Mouse (Mus musculus) liver, embryonic 16.5 days (tissue): Measurements from ENCODE around the gene Map1b. TPM values are rescaled to one million over a fixed set of nuclear protein-coding genes. Genes with fewer than 3 reads are reported as not detected.

Source experiments
- ATAC-seq: fragments of 200-750 bp; cut with Nextera tagmentation; 2 replicates; pipeline ENCODE4 v1.8.0; 2017; ENCODE audit warnings: low read depth, mild to moderate bottlenecking, moderate number of reproducible peaks, moderate library complexity
- H3K27ac ChIP-seq: fragments of 300-500 bp; sonication (generic); 2 replicates; pipeline ENCODE4 v1.5.1; 2014; ENCODE audit warnings: mild to moderate bottlenecking, low read length
- H3K27me3 ChIP-seq: fragments of 300-500 bp; sonication (generic); 2 replicates; pipeline ENCODE4 v1.6.1; 2014; ENCODE audit warnings: low read depth, low read length, mixed read lengths; ENCODE audit not compliant: control insufficient read depth, insufficient read depth
- H3K36me3 ChIP-seq: fragments of 300-500 bp; sonication (generic); 2 replicates; pipeline ENCODE4 v1.6.1; 2014; ENCODE audit warnings: mild to moderate bottlenecking; ENCODE audit not compliant: control insufficient read depth, insufficient read depth
- H3K4me1 ChIP-seq: fragments of 300-500 bp; sonication (generic); 2 replicates; pipeline ENCODE4 v1.6.1; 2014; ENCODE audit warnings: low read depth, low read length, mixed read lengths; ENCODE audit not compliant: control insufficient read depth
- H3K4me2 ChIP-seq: fragments of 300-500 bp; sonication (generic); 2 replicates; pipeline ENCODE4 v1.6.1; 2014; ENCODE audit warnings: low read depth, low read length, mixed read lengths
- H3K4me3 ChIP-seq: fragments of 300-500 bp; sonication (generic); 2 replicates; pipeline ENCODE4 v1.5.1; 2014; ENCODE audit warnings: low read depth, mild to moderate bottlenecking, low read length
- H3K9ac ChIP-seq: fragments of 300-500 bp; sonication (generic); 2 replicates; pipeline ENCODE4 v1.6.1; 2014; ENCODE audit warnings: low read depth, low read length
- H3K9me3 ChIP-seq: fragments of 300-500 bp; sonication (generic); replicated peaks from 2 replicates; pipeline ENCODE4 v1.6.1; 2016; ENCODE audit warnings: low read length; ENCODE audit not compliant: control insufficient read depth
- WGBS: fragments of 180-500 bp; shearing (Covaris S2); extraction: QIAGEN DNeasy Blood & Tissue Kit; methylation state at CpG from one replicate; pipeline ENCODE4 v1.1.7; 2014; ENCODE audit not compliant: insufficient replicate concordance; 5-methylcytosine and 5-hydroxymethylcytosine counted together
- polyA plus RNA-seq: library from polyadenylated mRNA; unstranded; fragments of >200 nt; fragmentation: Nextera tagmentation; extraction: Ambion mirVana; gene quantifications from 2 replicates; pipeline ENCODE4 v1.2.1, GENCODE M21; 2015

Map1b gene
- polyA plus RNA-seq, 1 experiment from 2014 or later, result 2.9 TPM

GRCm38 (mm10) chr13:99500609-99501008, 15.7 kb downstream of the Map1b start:
- Histone ChIP-seq H3K36me3 (no peaks in the 10 kb centered on the region), H3K9me3 (no peaks in the 10 kb centered on the region)

GRCm38 (mm10) chr13:99499764-99500163, 16.6 kb downstream of the Map1b start:
- ATAC-seq, result no peak
- Histone ChIP-seq H3K36me3 (no peaks in the 10 kb centered on the region), H3K27me3 (no peaks in the 10 kb centered on the region), H3K4me2 (no peak overlapping the region), H3K4me3 (no peak overlapping the region), H3K27ac (no peak overlapping the region), H3K9ac (no peak overlapping the region), H3K4me1 (no peaks in the 10 kb centered on the region), H3K9me3 (no peaks in the 10 kb centered on the region)
- WGBS, result 69% methylated on average over 9 of the region's 9 CpGs

More at GRCm38 (mm10) chr13:99500609-99501008, 15.7 kb downstream of the Map1b start:
- no peak overlapping the region for H3K27ac ChIP-seq
- H3K9ac ChIP-seq, result no peak overlapping the region
- H3K4me1 ChIP-seq, result no peaks in the 10 kb centered on the region
- no peak overlapping the region for H3K4me3 ChIP-seq
- no peak for ATAC-seq
- H3K27me3 ChIP-seq, result no peaks in the 10 kb centered on the region
- no peak overlapping the region for H3K4me2 ChIP-seq
- WGBS, result 57% methylated on average over 3 of the region's 3 CpGs

GRCm38 (mm10) chr13:99496106-99496505, 20.2 kb downstream of the Map1b start:
- no peak for ATAC-seq
- WGBS, result 57% methylated on average over 7 of the region's 7 CpGs

GRCm38 (mm10) chr13:99494416-99494815, 21.9 kb downstream of the Map1b start:
- Histone ChIP-seq H3K4me2 (no peak overlapping the region), H3K4me1 (no peaks in the 10 kb centered on the region), H3K27me3 (no peaks in the 10 kb centered on the region), H3K9me3 (no peaks in the 10 kb centered on the region), H3K27ac (no peak overlapping the region), H3K4me3 (no peak overlapping the region), H3K9ac (no peak overlapping the region), H3K36me3 (no peaks in the 10 kb centered on the region)
- 75% methylated on average over 10 of the region's 10 CpGs for WGBS
- no peak for ATAC-seq

More at GRCm38 (mm10) chr13:99496106-99496505, 20.2 kb downstream of the Map1b start:
- Histone ChIP-seq H3K27ac (no peak overlapping the region), H3K27me3 (no peaks in the 10 kb centered on the region), H3K4me2 (no peak overlapping the region), H3K4me3 (no peak overlapping the region), H3K9ac (no peak overlapping the region), H3K4me1 (no peaks in the 10 kb centered on the region), H3K9me3 (no peaks in the 10 kb centered on the region), H3K36me3 (no peaks in the 10 kb centered on the region)

GRCm38 (mm10) chr13:99493304-99493904, 22.9 kb downstream of the Map1b start:
- Histone ChIP-seq H3K36me3 (no peaks in the 10 kb centered on the region), H3K9me3 (no peaks in the 10 kb centered on the region), H3K27ac (no peak overlapping the region), H3K9ac (no peak overlapping the region), H3K27me3 (no peaks in the 10 kb centered on the region), H3K4me2 (no peak overlapping the region), H3K4me3 (no peak overlapping the region), H3K4me1 (no peaks in the 10 kb centered on the region)
- no peak for ATAC-seq
- 69% methylated on average over 5 of the region's 5 CpGs for WGBS

GRCm38 (mm10) chr13:99492619-99493303, 23.6 kb downstream of the Map1b start:
- Histone ChIP-seq H3K36me3 (no peaks in the 10 kb centered on the region), H3K4me3 (no peak overlapping the region), H3K9me3 (no peaks in the 10 kb centered on the region), H3K27ac (no peak overlapping the region), H3K9ac (no peak overlapping the region), H3K4me2 (no peak overlapping the region), H3K4me1 (no peaks in the 10 kb centered on the region), H3K27me3 (no peaks in the 10 kb centered on the region)
- WGBS, result 42% methylated on average over 7 of the region's 7 CpGs
- ATAC-seq, result no peak

- Histone ChIP-seq H3K27ac (no peak overlapping the region), H3K4me1 (no peaks in the 10 kb centered on the region), H3K27me3 (no peaks in the 10 kb centered on the region), H3K9me3 (no peaks in the 10 kb centered on the region), H3K4me3 (no peak overlapping the region), H3K36me3 (no peaks in the 10 kb centered on the region), H3K9ac (no peak overlapping the region), H3K4me2 (no peak overlapping the region)
- WGBS, result 68% methylated on average over 4 of the region's 4 CpGs
- no peak for ATAC-seq
Measured at GRCm38 (mm10) chr13:99489998-99490397, 26.3 kb downstream of the Map1b start.

GRCm38 (mm10) chr13:99489175-99489574, 27.2 kb downstream of the Map1b start:
- no peak overlapping the region for H3K4me3 ChIP-seq
- H3K9me3 ChIP-seq, result no peaks in the 10 kb centered on the region
- no peaks in the 10 kb centered on the region for H3K27me3 ChIP-seq
- 65% methylated on average over 5 of the region's 5 CpGs for WGBS
- ATAC-seq, result no peak
- H3K9ac ChIP-seq, result no peak overlapping the region
- no peaks in the 10 kb centered on the region for H3K36me3 ChIP-seq
- H3K4me2 ChIP-seq, result no peak overlapping the region
- H3K27ac ChIP-seq, result no peak overlapping the region
- H3K4me1 ChIP-seq, result no peaks in the 10 kb centered on the region

- no peak overlapping the region for H3K4me3 ChIP-seq
- no peaks in the 10 kb centered on the region for H3K9me3 ChIP-seq
- H3K9ac ChIP-seq, result no peak overlapping the region
- H3K4me2 ChIP-seq, result no peak overlapping the region
- ATAC-seq, result no peak
- no peaks in the 10 kb centered on the region for H3K36me3 ChIP-seq
- H3K27me3 ChIP-seq, result no peaks in the 10 kb centered on the region
- no peaks in the 10 kb centered on the region for H3K4me1 ChIP-seq
- no peak overlapping the region for H3K27ac ChIP-seq
- WGBS, result 87% methylated on average over 9 of the region's 9 CpGs
Measured at GRCm38 (mm10) chr13:99485861-99486260, 30.5 kb downstream of the Map1b start.
